Mouse (Mus musculus): Measurements from ENCODE around the gene Sh3gl3.

The Sh3gl3 gene

DNA sequence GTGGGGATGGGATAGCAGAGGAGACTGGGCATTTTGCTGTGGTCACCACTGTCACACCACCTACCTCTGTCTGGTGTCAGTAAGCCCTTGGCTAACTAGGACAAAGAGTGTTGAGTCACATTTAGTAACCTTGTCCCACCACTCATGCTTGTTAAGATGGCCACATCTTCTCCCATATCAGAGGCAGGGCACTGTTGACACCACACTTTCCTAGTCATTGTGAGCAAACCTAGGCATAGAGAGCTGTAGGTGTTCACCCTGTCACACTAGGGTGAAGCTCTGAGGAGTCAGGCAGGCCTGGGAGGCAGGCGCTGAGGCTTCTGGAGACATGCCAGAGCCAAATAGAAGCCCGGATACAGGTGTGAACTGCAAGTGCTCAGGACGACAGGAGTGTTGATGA lies at the start of gene Sh3gl3:
TSS of gene Sh3gl3 (plus strand) at position 301 of the 400 bp plus-strand sequence.
- DNase-seq (ENCODE audit: extremely low spot score): no peak

DNA sequence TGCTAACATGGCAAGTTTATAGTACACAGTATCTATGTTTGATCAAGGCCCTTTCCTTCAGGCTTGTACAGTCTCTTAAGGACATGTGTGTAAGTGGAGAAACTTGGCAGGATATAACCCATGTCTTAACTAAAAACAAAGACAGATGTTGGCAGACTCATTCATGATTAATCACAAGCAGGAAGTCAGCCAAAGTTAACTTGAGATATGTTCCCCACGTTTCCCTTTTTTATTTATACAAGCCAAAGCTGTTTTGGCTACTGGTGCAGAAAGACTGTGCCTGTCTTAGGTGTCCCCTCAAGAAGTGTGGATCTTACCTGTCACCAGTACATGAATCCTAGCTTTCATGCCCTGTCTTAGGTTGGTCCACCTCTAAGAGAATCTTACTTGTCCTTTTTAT lies 35.4 kb upstream of the Sh3gl3 start:
- DNase-seq (ENCODE audit: extremely low spot score): no peak

DNA sequence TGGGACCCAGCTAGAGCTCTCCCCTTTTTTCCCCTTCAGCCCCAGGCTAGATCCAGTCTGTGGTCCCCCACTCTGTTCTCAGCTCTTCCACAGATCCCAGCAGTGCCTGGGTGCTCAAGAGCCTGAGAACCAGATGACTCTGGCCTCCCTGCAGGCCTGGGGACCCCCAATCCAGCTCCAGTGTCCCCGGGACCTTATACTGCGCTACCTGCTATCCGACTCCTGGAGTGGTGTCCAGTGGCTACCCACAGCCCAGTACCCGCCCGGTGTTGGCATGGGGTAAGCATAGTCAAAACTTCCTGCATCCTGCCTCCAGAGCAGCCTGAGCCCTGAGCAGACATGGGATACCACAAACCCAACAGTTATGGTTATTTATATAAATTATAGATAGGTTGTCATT lies 26.5 kb upstream of the Sh3gl3 start:
- no peak for DNase-seq (ENCODE audit: extremely low spot score)

DNA sequence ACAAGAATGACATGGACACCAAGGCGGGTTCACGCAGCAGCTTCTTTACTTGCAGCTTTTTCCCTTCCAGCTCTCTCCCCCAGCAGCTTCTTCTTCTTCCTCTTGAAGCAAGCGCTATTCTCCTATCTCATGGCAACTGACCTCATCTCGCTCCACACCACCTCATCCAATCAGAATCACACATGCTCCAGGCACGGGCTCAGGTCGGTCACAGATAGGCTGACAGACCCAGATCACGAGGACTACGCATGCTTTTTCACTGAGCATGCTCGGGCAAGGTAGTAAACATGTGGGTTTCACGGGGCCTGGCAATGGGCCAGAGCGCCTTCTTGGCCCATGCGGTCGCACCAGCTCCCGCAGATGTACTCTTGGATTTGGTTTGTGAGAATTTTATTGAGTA lies 9.0 kb upstream of the Sh3gl3 start:
- no peak for DNase-seq (ENCODE audit: extremely low spot score)

DNA sequence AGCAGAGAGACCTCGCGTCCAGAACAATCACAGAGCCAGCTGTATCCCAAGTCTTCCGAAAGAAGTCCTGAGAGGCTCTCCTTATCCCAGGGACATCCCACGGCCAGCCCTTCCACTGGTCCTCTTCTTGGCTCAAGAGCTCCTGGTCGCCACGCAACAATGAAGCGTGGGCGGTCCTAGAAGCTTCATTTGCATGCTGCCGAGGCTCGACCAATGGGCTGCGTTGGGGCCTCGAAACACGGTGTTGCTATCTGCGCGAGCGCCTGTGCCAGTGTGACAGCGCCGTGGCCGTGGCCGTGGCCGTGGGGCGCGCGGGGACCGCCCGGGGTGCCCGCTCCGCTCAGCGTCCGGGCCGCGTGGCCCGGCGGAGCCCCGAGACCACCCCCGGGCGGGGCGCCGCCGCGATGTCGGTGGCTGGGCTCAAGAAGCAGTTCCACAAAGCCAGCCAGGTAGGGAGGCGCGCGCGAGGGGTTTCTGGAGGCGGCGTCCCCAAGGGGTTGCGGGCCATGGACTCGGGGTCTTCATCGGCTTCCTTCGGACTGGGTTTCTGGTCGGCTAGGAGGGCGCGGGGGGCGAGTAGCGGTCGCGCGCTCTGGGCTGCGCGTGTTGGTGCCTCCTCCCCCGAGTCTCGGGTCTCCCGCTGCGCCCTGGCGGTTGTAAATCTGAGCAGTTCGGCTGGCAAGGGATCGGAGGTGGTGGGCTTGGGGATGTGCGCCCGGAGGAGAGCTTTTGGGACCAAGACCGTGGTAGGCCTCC lies 1.1 kb downstream of the Sh3gl3 start:
- DNase-seq (ENCODE audit: extremely low spot score): peak; percentile 80

DNA sequence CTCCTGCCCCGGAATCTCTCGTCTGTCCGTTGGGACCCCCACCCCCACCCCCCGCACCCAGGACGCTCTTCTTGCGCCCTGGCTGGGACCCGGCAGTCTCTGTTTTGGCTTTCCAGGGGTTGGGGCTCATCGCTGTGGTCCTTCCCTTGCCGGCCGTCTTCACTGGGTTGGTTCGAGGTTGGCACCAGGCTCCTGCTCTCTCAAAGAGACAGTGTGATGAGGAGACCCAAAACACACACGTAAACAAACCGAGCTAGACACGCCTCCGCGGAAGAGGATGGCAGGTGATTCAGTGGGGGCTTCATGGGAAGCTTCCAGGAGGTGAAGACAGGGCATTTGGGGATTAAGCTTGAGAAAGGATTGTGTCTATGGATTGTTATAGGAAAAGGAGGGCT lies 1.7 kb downstream of the Sh3gl3 start:
- DNase-seq (ENCODE audit: extremely low spot score): no peak

DNA sequence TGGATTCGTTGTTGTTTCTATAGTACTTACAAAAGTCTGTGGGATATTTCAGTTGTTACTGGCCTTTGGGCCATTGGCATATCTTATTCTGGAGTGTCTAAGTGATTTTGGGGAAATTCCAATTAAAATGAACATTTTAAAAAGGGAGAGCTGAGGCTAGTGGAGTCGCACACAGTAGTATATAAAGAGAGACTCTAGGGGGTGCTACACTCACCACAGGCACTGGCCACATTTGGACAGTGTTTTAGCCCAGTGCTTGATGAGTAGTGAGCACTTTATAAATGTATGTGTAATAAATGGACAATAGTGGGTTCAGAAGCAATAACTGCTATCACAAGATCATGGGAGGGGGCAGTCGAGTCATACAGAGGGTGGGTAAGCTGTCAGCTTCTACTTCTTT lies 2.6 kb downstream of the Sh3gl3 start:
- DNase-seq (ENCODE audit: extremely low spot score): no peak

DNA sequence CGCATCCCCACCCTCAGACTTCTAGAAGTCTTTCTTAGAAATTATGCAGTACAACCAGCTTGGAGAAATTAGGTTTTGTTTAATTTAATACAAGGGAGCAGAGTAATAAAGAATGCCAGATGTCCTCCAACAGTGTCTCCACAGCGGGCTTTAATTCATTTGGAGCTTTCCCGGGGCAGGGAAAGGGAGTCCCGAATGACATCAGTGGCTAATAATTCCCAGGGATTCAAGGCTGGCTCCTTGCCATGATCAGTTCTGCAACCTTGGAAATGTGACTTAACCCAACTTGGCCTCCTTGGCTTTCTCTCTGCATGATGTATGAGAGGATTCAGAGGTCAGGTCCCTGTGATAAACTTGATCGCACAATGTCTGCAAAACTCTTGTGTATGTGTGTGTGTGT lies 3.7 kb downstream of the Sh3gl3 start:
- no peak for DNase-seq (ENCODE audit: extremely low spot score)

DNA sequence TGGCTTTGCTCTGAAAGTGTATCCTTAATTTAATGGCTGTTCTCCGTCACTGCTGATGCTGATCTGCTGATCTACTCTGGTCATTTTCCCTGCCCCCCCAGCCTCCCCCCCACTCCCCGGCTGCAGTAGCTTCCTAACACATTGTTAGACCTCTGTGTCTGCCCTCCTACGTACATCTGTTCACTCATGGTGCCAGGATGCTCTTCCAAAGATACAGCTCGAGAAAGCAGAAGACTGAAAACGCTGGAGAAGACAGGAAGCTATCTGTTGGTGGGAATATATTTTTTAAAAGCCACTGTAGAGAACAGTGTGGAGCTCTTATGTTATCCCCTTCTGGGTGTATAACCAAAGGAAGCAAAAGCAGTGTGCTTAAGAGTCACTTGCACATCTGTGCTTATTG lies 7.3 kb downstream of the Sh3gl3 start:
- DNase-seq (ENCODE audit: extremely low spot score): no peak

DNA sequence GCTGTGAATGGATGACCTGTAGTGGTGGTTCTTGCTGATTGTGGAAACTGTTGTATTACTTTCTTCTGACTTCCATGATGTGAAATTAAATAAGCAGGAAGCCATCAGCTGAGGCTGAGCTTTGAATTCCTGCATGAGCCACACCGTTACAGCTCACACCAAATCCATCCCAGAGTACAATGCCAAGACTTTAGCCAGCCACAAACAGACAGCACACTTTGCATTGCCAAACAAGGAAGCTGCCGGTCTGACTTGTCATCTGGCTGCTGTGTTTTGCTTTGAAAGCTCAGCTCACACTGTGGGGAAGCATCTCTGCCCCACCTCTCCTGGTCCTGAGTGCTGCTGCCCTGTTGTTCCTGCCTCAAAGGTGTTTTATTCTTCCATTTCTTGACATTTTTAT lies 9.1 kb downstream of the Sh3gl3 start:
- DNase-seq (ENCODE audit: extremely low spot score): no peak

DNA sequence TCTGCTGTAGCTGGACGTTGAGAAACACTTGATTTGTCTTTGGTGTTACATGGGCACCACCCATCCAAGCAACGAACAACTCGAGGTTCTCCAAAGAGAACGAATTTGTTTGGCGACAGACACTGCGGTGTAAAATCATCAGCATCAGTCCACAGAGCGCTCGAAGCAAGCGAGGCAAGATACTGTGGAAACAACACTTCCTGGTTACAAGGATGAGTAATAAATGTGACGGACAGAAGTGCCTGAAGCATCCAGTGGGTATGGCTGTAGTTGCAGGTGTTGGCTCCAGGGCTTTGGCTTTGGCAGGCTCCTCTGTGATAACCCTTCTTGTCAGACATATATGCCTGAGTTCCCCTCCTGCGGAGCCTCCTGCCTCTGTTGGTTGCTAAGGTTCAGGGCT lies 18.0 kb downstream of the Sh3gl3 start:
- DNase-seq (ENCODE audit: extremely low spot score): no peak

DNA sequence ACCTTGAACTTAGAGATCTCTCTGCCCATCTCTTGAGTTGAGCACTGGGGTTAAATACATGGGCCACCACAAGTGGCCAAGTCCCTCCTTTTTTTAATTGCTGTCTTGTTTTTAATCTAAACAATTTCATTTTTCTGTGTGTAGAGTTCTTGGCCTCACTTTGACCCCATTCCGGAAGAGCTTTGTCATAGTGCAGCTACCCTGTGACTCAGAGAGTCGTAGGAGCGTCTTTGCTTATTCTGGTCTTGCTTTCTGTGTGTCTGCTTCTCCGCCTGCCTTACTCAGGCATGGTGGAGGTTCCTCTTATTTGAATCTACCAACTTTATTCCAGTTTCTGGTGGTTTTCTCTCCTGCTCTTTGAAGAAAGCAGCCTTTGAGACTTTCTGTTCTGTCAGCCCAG lies 18.9 kb downstream of the Sh3gl3 start:
- no peak for DNase-seq (ENCODE audit: extremely low spot score)

DNA sequence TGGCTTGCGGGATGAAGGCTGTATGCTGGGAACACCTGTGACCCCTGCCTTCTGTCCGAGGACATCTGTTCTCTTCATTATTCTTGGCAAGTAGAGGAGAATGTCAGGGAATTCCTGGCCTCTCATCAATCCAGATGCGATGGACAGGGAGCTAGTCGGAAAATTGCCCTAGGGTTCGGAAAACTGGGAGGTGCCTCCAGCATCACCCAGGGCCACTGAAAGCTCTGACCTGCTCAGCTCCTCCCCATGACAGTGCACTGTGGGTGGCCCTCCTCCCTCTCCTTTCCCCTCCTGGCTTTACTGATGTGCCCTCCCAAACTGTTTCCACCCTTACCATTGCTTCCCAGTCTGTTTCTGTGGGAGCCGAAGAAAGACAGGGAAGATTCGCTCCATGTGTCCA lies 29.5 kb downstream of the Sh3gl3 start:
- DNase-seq (ENCODE audit: extremely low spot score): peak; percentile 19

DNA sequence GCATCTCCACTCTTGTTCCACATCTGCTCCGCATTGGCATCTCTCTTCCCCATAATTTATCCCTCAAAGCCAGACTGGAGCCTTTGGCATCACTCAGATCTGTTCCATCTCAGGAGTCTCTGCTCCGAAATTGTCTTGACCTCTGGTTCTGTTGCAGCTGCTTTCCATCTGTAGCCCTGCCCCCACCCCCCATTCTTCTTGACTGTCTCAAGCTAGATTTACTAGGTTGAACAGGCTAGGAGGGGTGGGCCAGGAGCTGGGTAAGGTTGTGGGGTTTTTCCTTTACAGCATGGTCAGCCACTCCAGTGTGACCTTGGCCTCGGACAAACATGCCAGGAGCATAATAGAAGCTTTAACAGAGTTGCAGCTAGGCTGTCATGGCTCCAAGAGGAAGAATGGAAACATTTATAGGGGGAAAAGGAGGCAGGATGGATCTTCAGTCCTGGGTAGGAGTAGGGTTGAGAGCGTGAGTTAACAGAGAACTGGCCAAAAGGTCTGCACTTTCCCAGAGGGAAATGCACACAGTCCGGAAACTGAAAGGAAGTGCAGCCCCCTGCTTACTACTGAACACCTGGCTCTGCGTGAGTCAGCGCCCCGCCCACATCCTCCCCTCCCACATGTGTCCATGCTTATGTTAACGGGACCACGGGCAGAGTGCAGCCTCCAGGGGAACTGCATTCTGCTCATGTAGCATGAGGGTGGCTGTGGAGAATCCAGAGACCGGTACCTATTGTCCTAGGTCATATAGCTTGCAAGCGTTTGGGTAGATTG lies 30.6 kb downstream of the Sh3gl3 start:
- peak; percentile 35 for DNase-seq (ENCODE audit: extremely low spot score)

DNA sequence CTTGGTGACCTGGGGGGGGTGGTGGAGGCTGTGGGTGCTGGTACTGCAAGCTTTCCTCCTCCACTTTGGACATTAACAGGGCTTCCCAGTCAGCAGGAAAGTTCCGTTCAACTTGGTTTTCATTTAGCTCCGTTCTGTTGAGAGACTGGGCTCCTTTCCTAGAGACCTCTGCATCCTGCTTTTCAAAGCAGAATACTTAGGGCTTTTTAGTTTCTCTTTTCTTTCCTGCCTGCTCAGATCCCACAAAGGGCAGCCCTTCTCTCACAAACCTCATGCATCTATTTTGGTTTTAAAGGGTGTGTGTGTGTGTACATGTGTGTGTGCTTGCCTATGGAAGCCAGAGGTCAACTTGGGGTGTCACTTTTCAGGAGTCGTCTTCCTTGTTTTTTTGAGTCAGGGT lies 31.3 kb downstream of the Sh3gl3 start:
- DNase-seq (ENCODE audit: extremely low spot score): no peak

DNA sequence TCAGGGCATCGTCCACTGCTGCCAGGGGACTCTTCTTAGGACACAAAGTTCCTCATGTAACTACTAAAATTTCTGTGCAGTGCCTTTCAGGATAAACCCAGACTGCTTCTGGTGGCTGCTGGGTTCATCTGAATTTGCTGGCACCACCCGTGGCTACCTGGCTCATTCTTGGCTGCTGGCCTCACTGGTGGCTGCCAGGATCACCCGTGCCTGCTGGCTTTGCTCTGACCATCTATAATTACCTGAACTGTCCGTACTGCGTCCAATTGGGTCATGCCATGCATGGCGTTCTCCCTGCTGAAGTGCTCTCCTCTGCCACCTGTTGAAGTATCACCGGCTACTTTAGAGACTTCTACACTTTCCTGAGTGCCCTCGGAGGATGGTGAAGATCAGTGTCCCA lies 33.1 kb downstream of the Sh3gl3 start:
- no peak for DNase-seq (ENCODE audit: extremely low spot score)

DNA sequence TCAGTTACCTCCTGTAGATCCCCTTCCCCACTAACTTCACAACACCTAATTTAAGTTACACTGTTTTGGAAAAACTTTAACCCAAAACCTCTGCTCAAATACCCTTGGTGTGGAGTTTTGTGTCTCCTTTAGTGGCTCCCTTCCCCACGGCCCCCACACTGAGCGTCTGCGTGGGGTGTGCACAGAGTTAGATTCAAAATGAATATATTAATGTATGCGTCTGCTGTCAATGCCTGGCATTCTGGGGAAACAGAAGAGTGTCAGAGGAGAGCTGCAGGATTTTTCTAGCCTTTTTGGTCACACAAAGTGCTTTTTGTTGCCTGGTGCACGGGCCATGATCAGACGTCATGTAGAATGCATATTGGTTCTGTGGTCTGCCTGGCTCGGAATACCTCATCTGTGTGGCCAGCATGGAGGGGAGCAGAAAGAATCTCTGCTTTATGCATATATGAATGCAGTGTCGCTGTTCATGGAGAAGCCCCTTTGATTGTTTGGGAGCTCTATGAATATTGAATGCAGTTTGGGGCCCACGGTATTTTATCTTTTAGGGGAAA lies 47.8 kb downstream of the Sh3gl3 start:
- no peak for DNase-seq (ENCODE audit: extremely low spot score)

DNA sequence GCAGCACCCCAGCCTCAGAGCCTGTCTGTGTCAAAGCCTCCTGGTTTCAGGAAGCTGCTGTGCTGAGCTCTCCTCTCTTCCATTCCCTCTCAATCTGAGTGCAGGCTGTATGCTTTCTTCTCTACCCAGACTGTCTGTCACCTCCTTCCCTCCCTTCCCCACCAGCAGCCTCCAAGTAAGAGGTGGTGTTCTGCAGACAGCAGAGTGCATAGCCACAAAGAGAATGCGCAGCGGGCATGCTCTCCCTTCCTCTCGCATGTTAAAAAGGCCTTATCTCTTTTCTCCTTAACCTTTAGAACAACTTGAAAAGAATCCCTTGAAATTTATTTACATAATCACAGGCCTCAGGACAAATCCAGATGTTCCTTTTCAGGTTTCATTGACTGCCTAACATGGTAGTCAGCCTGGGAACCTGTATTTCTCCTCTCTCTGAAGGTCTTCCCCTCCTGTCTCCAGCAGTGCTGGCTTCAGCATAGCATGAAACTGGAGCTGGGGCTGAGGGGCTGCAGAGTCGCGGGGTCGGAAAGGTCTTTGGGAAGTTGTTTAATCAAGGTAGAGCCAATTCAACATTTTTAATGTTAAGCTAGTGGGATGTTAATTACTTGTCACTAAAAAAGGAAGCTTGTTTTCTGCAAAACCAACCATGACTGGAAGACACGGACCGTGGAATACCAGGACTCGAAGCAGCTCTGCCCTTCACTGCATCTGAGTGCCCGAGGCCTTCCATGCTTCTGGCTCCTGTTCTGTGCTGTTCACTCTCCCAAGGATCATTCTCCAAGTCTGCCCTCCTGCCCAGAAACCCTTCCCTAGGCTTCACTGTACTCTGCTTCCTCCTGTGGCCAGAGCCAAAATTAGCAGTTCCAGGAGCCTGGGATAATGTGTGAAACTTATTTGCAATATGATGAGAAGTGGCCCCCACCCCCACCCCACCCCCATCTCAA lies 50.5 kb downstream of the Sh3gl3 start:
- DNase-seq (ENCODE audit: extremely low spot score): no peak

DNA sequence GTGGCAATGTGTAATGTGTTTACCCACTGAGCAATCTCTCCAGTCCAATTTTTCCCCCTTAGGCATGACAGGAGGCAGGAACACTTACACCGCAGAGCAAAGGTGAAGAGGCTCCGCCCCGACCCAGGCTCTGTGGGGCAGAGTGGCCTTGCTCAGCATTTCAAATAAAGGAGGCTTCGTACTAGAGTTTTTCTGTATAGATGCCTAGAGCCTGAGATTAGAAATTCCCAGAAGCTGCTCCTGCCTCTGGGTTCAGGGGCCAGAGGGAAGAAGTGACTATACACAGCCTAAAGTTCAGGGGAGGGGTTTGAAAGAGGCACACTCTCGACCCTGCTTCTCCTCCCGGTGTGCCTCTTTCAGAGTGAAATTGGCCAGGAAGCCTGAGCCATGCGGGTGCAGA lies 59.6 kb downstream of the Sh3gl3 start:
- DNase-seq (ENCODE audit: extremely low spot score): no peak

DNA sequence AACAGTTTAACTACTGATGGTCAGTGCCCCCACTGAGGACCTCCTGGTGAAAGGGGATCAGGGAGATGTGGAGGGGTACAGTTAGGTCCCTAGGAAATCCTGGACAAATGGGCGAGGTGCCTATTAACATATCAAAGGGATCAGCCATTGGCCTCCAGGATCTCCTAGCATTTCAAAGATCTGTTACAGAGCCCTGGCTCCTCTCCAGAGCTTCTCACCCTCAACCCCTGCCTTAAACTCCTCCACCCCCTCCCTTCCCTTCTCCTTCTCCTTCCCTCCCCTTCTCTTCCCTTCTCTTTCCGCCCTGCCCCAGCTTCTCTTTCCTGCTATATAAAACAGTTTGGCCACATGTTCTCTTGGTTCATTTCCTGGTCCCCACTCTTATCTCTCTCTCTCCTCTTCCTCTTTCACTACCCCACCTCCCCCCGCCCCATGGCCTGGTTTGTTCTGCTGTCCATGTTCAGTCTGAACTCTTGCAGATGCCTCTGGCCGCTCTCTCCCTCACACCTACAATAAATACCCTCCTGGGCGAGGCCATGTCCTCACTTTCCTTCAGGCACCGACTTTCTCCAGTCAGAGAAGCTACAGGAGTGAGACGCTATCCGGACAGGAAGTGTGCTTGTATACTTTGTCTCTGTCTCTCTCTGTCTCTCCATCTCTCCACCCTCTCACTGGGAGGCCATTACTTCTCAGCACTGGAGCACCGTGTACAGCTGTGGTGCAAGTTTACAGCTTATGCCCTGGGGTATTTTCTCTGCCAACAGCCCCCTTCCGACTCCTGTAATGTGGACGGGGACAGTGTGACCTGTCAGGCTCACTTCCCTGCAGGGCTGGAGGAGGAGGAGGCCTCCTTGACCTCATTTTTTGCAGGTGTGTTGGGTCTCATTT lies 60.6 kb downstream of the Sh3gl3 start:
- no peak for DNase-seq (ENCODE audit: extremely low spot score)

DNA sequence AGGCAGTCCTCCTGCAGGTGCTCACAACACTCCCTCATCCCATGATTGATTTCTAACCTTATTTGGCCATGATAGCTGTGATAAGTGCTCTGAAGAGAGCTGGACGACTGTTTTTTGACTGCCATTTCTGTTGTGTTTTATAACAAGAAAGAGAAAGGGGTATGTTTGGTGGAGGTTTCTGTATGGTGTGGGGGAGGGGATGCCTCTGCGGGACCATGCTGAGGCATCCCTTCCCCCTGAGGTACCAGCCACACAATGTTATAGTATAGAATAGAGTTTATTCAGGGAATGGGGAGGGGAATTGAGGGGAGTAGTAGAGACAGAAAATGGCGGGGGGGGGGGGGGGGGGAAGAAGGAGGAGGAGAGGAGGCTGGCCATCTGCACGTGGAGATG lies 61.3 kb downstream of the Sh3gl3 start:
- no peak for DNase-seq (ENCODE audit: extremely low spot score)

Data from embryo, embryonic 9.5 days (tissue).